ENCODE assay signal across 8 mouse cellular contexts in the genomic region with DNA sequence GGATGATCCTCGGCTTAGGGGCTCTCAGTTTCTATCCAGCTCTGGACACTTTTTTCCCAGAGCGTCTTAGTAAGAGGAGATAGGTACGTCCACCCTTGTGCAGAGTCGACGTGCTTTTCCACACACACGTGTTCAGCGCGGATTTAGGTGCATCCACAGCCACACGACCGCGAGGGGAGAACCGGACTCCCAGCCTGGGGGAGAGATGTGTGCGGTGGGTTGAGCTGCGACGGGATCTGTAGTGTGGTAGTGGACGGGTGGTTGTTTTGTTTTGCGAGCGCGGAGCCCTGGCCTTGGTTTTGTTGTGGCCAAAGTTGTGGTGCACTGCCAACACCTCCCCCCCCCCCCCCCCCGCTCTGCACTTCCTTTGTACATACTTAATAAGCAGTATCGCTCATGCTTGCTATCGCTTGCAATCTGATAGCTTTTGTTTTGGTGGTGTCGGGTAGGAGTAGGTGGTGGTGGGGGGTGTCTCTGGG. TPM values are rescaled to one million over a fixed set of nuclear protein-coding genes. Genes with fewer than 3 reads are reported as not detected.
A peak's percentile ranks its signal among the peaks of the same experiment; 100 is the strongest.
DNase-seq lines count a peak whose midpoint lies in the region; ATAC-seq and TF ChIP-seq lines count a peak whose summit lies in the region.

No protein-coding gene starts in this region.

- H3K27ac ChIP-seq in liver, adult 2 months (replicated peaks; ENCODE audit: insufficient read depth, low read depth, low read length): no peak overlapping the region
- H3K27ac ChIP-seq in limb, embryonic 14.5 days (replicated peaks; ENCODE audit: low read depth, low read length): peak overlapping the region; percentile 73

- ATAC-seq in limb, embryonic 14.5 days (ENCODE audit: low FRiP score, low read depth): no peak

- no peak for DNase-seq in liver, adult 2 months (ENCODE audit: extremely low read depth, low read depth, low spot score)
- no peak for DNase-seq in liver
- DNase-seq in brain, embryonic 14.5 days (ENCODE audit: low read depth): peak; percentile 50
- peak; percentile 32 to 34 for DNase-seq in heart, postnatal 36 days
- DNase-seq in limb, embryonic 14.5 days (ENCODE audit: low spot score): no peak
- DNase-seq in natural killer cell, adult 2 months (ENCODE audit: low spot score in 2 of 2): peak; percentile 23 to 27
- DNase-seq in urinary bladder, postnatal 10 days (ENCODE audit: low spot score): no peak
- no peak for DNase-seq in frontal cortex, postnatal 36 days (ENCODE audit: low spot score in 2 of 2)

- H3K4me3 ChIP-seq in liver, adult 2 months (ENCODE audit: insufficient read depth, low read depth, low read length): peak overlapping the region; percentile 98
- peak overlapping the region; percentile 82 for H3K4me3 ChIP-seq in limb, embryonic 14.5 days (replicated peaks; ENCODE audit: low read length)

- no peak for TF ChIP-seq POLR2A in liver, adult 2 months (IDR thresholded peaks at IDR 0.05; ENCODE audit: extremely low read depth, insufficient read depth, low read length)
- TF ChIP-seq POLR2A in brain, embryonic 14.5 days (IDR thresholded peaks at IDR 0.05; ENCODE audit: borderline replicate concordance, extremely low read depth, insufficient read depth, insufficient read length, poor library complexity, severe bottlenecking): no peak
- TF ChIP-seq POLR2A in limb, embryonic 14.5 days (IDR thresholded peaks at IDR 0.05; ENCODE audit: borderline replicate concordance, extremely low read depth, insufficient read depth, insufficient read length): no peak

- no peaks in the 10 kb centered on the region for H3K36me3 ChIP-seq in liver, adult 2 months (ENCODE audit: control insufficient read depth, insufficient read depth, low read length)
- H3K36me3 ChIP-seq in limb, embryonic 14.5 days (ENCODE audit: control insufficient read depth, insufficient read depth, low read length): no peaks in the 10 kb centered on the region

- no peaks in the 10 kb centered on the region for H3K79me2 ChIP-seq in liver, adult 2 months (ENCODE audit: control insufficient read depth, insufficient read depth, low read length)

- intact Hi-C loops in heart, postnatal 36 days (cut with DNase I): loop anchor here (10.0 kb wide), 1 partner anchor 279 kb away; no protein-coding TSS in a partner anchor

- 4% methylated on average over 23 of the region's 23 CpGs for WGBS in liver, adult 2 months
- WGBS in limb, embryonic 14.5 days: 3% methylated on average over 22 of the region's 23 CpGs

- H3K4me2 ChIP-seq in limb, embryonic 14.5 days (replicated peaks; ENCODE audit: low read depth, low read length, severe bottlenecking): peak overlapping the region; percentile 86

- H3K4me1 ChIP-seq in liver, adult 2 months (ENCODE audit: control insufficient read depth, insufficient read depth, low read length): peaks cover 1% of the 10 kb centered on the region; the same call in 1 of the 2 replicates
- peaks cover 34% of the 10 kb centered on the region for H3K4me1 ChIP-seq in limb, embryonic 14.5 days (ENCODE audit: control insufficient read depth, insufficient read depth, low read length)

- no peaks in the 10 kb centered on the region for H3K9me3 ChIP-seq in limb, embryonic 14.5 days (ENCODE audit: control insufficient read depth, low read length)

- peak overlapping the region; percentile 35 for H3K9ac ChIP-seq in liver, adult 2 months (ENCODE audit: low read depth, low read length)
- peak overlapping the region; percentile 99 for H3K9ac ChIP-seq in limb, embryonic 14.5 days (ENCODE audit: low read depth, low read length, severe bottlenecking)

- peaks cover 18% of the 10 kb centered on the region for H3K27me3 ChIP-seq in liver, adult 2 months (ENCODE audit: control insufficient read depth, insufficient read depth, low read length)
- no peaks in the 10 kb centered on the region for H3K27me3 ChIP-seq in limb, embryonic 14.5 days (ENCODE audit: control insufficient read depth, insufficient read depth, low read length)

- TF ChIP-seq CTCF in liver, adult 2 months (IDR thresholded peaks at IDR 0.05; ENCODE audit: low read depth, low read length): no peak
- no peak for TF ChIP-seq CTCF in brain, embryonic 14.5 days (IDR thresholded peaks at IDR 0.05; ENCODE audit: borderline replicate concordance, extremely low read depth, insufficient read depth, insufficient read length)

RNA-seq across cellular contexts. Expression of a gene that starts 1.2 kb away (rescaled TPM):
- total RNA-seq in liver, adult 2 months (2014; rRNA removed): 1.2 and 1.6 TPM in 2 replicates
- polyA plus RNA-seq in liver, adult 2 months (2012; rRNA removed): 0.36 and 0.50 TPM in 2 replicates
- 26.5 and 40.6 TPM in 2 replicates for polyA plus RNA-seq in brain, embryonic 14.5 days (2012; rRNA removed)
- 10 to 100 TPM; 15.4 to 21.1 TPM for total RNA-seq in heart, postnatal 36 days (2021)
- polyA plus RNA-seq in limb, embryonic 14.5 days (2012; rRNA removed): 34.6 and 41.1 TPM in 2 replicates
- 22.5 and 26.9 TPM in 2 replicates for polyA plus RNA-seq in limb, embryonic 14.5 days (2014; fragmentation: Nextera tagmentation; extraction: Ambion mirVana)

Comparison
In these comparisons a context has a peak if more than half of its experiments do, and no peak if none do; other contexts are left out.
1. DNase-seq: peak in brain, embryonic 14.5 days (single experiment), heart, postnatal 36 days (2 of 2) and natural killer cell, adult 2 months (2 of 2); none in liver, adult 2 months (single experiment), liver (single experiment), limb, embryonic 14.5 days (single experiment), urinary bladder, postnatal 10 days (single experiment) and frontal cortex, postnatal 36 days (0 of 2).
2. RNA of a gene that starts 1.2 kb away (polyA plus RNA-seq): 26.5 to 40.6 TPM in brain, embryonic 14.5 days and 22.5 to 41.1 TPM in limb, embryonic 14.5 days; 0.36 to 0.50 TPM in liver, adult 2 months; every median in the first group is over 10 times any median in the second.